Mouse (Mus musculus) heart, postnatal 4 days (tissue): ENCODE measurements around the gene Incenp. TPM values are rescaled to one million over a fixed set of nuclear protein-coding genes. Genes with fewer than 3 reads are reported as not detected.

Source experiments
- microRNA-seq, 2 experiments: library from miRNA; unstranded; fragments of <30 nt; microRNA quantifications; one replicate each; pipeline ENCODE4 v1.2.0; 2021 to 2022
- total RNA-seq, 2 experiments: library from RNA; stranded (reverse); gene quantifications; 2 replicates each; pipeline ENCODE4 v1.2.3; 2021

Gene Incenp
- total RNA-seq, 2 experiments from 2014 or later, result 66.8 to 68.2 TPM

Small RNAs within 50 kb of the gene (microRNA-seq; reads per million reads assigned to microRNA genes)
- gene Gm22369 (0 reads per million in 2 experiments), gene Gm24484 (0 reads per million in 2 experiments)

Other genes with a start within 250 kb of the Incenp start
- not detected for gene Scgb2a2, start 52.0 kb downstream of the Incenp start, total RNA-seq
- 1,000 to 10,000 TPM; 1,376 to 1,487 TPM for gene Fth1, start 81.0 kb upstream of the Incenp start, total RNA-seq
- gene Best1, start 102.1 kb upstream of the Incenp start, total RNA-seq, result not detected
- gene Rab3il1, start 102.1 kb upstream of the Incenp start, total RNA-seq, result 10 to 100 TPM; 12.2 to 12.5 TPM
- gene Fads3, start 142.0 kb upstream of the Incenp start, total RNA-seq, result 10 to 100 TPM; 55.6 to 55.7 TPM
- 10 to 100 TPM; 15.9 to 17.0 TPM for gene Fads2, start 202.2 kb upstream of the Incenp start, total RNA-seq